Mouse (Mus musculus): ENCODE results near the gene Gm29666. TPM values are rescaled to one million over a fixed set of nuclear protein-coding genes. Genes with fewer than 3 reads are reported as not detected.

The Gm29666 gene
- 0.28 TPM for polyA plus RNA-seq (2014; fragmentation: Illumina TruSeq; extraction: RNeasy Lipid Tissue Mini Kit (QIAGEN cat#74804); ENCODE audit: low read depth, low replicate concordance)

DNA sequence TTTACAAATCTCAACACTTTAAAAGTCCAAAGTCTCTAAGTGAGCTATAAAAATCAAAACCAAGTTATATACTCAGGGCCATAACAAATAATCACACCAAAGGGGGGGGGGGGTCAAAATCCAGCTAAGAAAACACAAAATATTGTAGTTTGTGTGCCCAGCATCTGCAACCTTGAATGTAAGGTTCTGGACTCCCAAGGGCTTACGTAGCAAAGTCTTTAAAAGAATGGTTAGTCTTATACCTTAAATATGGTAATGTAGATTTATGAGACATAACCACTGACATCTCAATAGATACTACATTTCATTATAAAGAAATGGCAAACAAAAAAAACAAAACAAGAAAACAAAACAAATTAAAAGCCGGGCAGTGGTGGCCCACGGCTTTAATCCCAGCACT, at the start of gene Gm29666:
Gene Gm29666 (minus strand): TSS at position 101 of the 400 bp plus-strand sequence.

DNA sequence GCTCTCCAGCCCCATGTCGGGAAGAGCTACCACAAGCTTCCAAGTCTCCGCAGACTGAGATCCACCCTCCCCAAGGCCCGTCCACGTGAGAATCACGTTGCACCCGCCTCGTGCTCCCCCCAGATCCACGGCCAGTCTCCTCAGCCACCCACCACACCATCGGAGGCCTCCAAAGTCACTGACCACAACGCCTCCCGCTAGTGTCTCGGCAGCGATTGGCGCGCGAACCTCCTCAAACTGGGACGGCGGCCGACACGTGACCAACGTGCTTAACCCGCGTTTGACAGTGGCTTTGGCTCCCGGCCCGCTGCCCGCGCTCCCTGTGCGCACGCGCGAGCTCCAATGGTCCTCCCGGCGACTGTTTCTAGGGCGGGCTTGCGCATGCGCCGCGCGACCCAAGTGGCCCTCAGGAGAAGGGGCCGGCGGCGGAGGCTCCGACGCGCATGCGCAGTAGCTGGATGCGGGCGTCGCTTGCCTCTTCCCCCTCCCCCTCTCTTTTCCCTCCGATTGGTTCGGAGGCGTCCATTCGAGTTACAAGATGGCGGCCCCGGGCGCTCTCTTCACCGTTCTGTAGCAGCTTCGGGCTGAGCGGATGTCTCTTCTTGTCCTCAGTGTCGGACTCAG, 3.2 kb upstream of the Gm29666 start, which contains the start of gene Nup50:
Gene Nup50 (plus strand): TSS at position 528 of the 624 bp plus-strand sequence.

Other genes starting within 250 kb of the Gm29666 start
- gene Arhgap8, start 200.0 kb downstream of the Gm29666 start, polyA plus RNA-seq (2014; fragmentation: Illumina TruSeq; extraction: RNeasy Lipid Tissue Mini Kit (QIAGEN cat#74804); ENCODE audit: low read depth, low replicate concordance), result 0.40 TPM
- not detected for gene Phf21b, start 64.0 kb downstream of the Gm29666 start, polyA plus RNA-seq (2014; fragmentation: Illumina TruSeq; extraction: RNeasy Lipid Tissue Mini Kit (QIAGEN cat#74804); ENCODE audit: low read depth, low replicate concordance)
- 14.8 TPM for gene Nup50, start 3.4 kb upstream of the Gm29666 start, polyA plus RNA-seq (2014; fragmentation: Illumina TruSeq; extraction: RNeasy Lipid Tissue Mini Kit (QIAGEN cat#74804); ENCODE audit: low read depth, low replicate concordance)
- 10.9 TPM for gene 5031439G07Rik, start 68.5 kb upstream of the Gm29666 start, polyA plus RNA-seq (2014; fragmentation: Illumina TruSeq; extraction: RNeasy Lipid Tissue Mini Kit (QIAGEN cat#74804); ENCODE audit: low read depth, low replicate concordance)
- not detected for gene Upk3a, start 97.1 kb upstream of the Gm29666 start, polyA plus RNA-seq (2014; fragmentation: Illumina TruSeq; extraction: RNeasy Lipid Tissue Mini Kit (QIAGEN cat#74804); ENCODE audit: low read depth, low replicate concordance)
- gene Fam118a, start 108.9 kb upstream of the Gm29666 start, polyA plus RNA-seq (2014; fragmentation: Illumina TruSeq; extraction: RNeasy Lipid Tissue Mini Kit (QIAGEN cat#74804); ENCODE audit: low read depth, low replicate concordance), result 9.3 TPM
- gene Smc1b, start 211.9 kb upstream of the Gm29666 start, polyA plus RNA-seq (2014; fragmentation: Illumina TruSeq; extraction: RNeasy Lipid Tissue Mini Kit (QIAGEN cat#74804); ENCODE audit: low read depth, low replicate concordance), result 0.12 TPM
- gene Ribc2, start 212.0 kb upstream of the Gm29666 start, polyA plus RNA-seq (2014; fragmentation: Illumina TruSeq; extraction: RNeasy Lipid Tissue Mini Kit (QIAGEN cat#74804); ENCODE audit: low read depth, low replicate concordance), result not detected

Data from kidney, adult 10 weeks (tissue).